Mouse (Mus musculus) MEL (cell line): ENCODE data around the gene Syt17. TPM values are rescaled to one million over a fixed set of nuclear protein-coding genes. Genes with fewer than 3 reads are reported as not detected.

Source experiments
- DNase-seq: peaks from one replicate; pipeline ENCODE4 v3.0.0; 2011; ENCODE audit warnings: low read depth, low spot score
- H3K27ac ChIP-seq: 2 replicates; pipeline ENCODE4 v1.5.1; 2012; ENCODE audit warnings: low read depth, mild to moderate bottlenecking, control low read depth, low read length, moderate library complexity; ENCODE audit not compliant: control insufficient read depth
- H3K27me3 ChIP-seq, 2 experiments: fragments of 150-350 bp in 1 of 2; sonication (generic) in 1 of 2; 2 replicates each; pipeline ENCODE4 v1.6.1; 2012; ENCODE audit warnings: low read length in 2 of 2, mild to moderate bottlenecking in 2 of 2, improper control_type of control experiment in 1 of 2, moderate library complexity in 1 of 2; ENCODE audit not compliant: insufficient read depth in 2 of 2, control insufficient read depth in 1 of 2
- H3K36me3 ChIP-seq, 2 experiments: 2 replicates each; pipeline ENCODE4 v1.6.1; 2012 to 2014; ENCODE audit warnings: low read length in 2 of 2, improper control_type of control experiment in 1 of 2, inconsistent platforms in 1 of 2, mild to moderate bottlenecking in 1 of 2; ENCODE audit not compliant: insufficient read depth in 2 of 2, control insufficient read depth in 1 of 2
- H3K4me1 ChIP-seq, 2 experiments: fragments of 150-350 bp in 1 of 2; sonication (generic) in 1 of 2; 2 replicates each; pipeline ENCODE4 v1.6.1; 2012; ENCODE audit warnings: low read length in 2 of 2, improper control_type of control experiment in 1 of 2, mild to moderate bottlenecking in 1 of 2; ENCODE audit not compliant: insufficient read depth in 2 of 2, control insufficient read depth in 1 of 2
- H3K4me3 ChIP-seq, 2 experiments: fragments of 150-350 bp in 1 of 2; sonication (generic) in 1 of 2; 2 replicates each; pipeline ENCODE4 v1.5.1; 2012; ENCODE audit warnings: low read depth in 2 of 2, low read length in 2 of 2, mild to moderate bottlenecking in 2 of 2, moderate library complexity in 2 of 2, control low read depth in 1 of 2, improper control_type of control experiment in 1 of 2; ENCODE audit not compliant: control insufficient read depth in 1 of 2, insufficient read depth in 1 of 2
- H3K79me2 ChIP-seq: 2 replicates; pipeline ENCODE4 v1.6.1; 2012; ENCODE audit warnings: mild to moderate bottlenecking, low read length, moderate library complexity; ENCODE audit not compliant: control insufficient read depth, poor library complexity, insufficient read depth
- H3K9ac ChIP-seq: 2 replicates; pipeline ENCODE4 v1.6.1; 2012; ENCODE audit warnings: low read depth, mild to moderate bottlenecking, control low read depth, low read length, moderate library complexity; ENCODE audit not compliant: control insufficient read depth, poor library complexity, severe bottlenecking
- H3K9me3 ChIP-seq: fragments of 150-350 bp; sonication (generic); replicated peaks from 2 replicates; pipeline ENCODE4 v1.6.1; 2012; ENCODE audit warnings: mild to moderate bottlenecking, low read length, improper control_type of control experiment, moderate library complexity; ENCODE audit not compliant: insufficient read depth
- CHD1 ChIP-seq: IDR thresholded peaks from 2 replicates; pipeline ENCODE4 v1.6.1; 2012; ENCODE audit warnings: low read depth, mild to moderate bottlenecking, inconsistent platforms, low read length, improper control_type of control experiment
- CHD2 ChIP-seq: IDR thresholded peaks from 2 replicates; pipeline ENCODE4 v1.6.1; 2011; ENCODE audit warnings: low read length, improper control_type of control experiment
- CTCF ChIP-seq, 3 experiments: IDR thresholded peaks in 2 of 3; conservative IDR thresholded peaks in 1 of 3; 2 replicates each; pipeline ENCODE4 v1.5.1; 2011 to 2012; ENCODE audit warnings: low read length in 3 of 3, low read depth in 2 of 3, mild to moderate bottlenecking in 2 of 3, improper control_type of control experiment in 1 of 3, inconsistent platforms in 1 of 3, mixed read lengths in 1 of 3, moderate library complexity in 1 of 3; ENCODE audit not compliant: control insufficient read depth in 1 of 3, insufficient read depth in 1 of 3, poor library complexity in 1 of 3, severe bottlenecking in 1 of 3
- EP300 ChIP-seq, 2 experiments: IDR thresholded peaks; 2 replicates each; pipeline ENCODE4 v1.6.1; 2011; ENCODE audit warnings: improper control_type of control experiment in 2 of 2, low read length in 2 of 2, low read depth in 1 of 2, mild to moderate bottlenecking in 1 of 2
- GATA1 ChIP-seq: IDR thresholded peaks from 2 replicates; pipeline ENCODE4 v1.6.1; 2011; ENCODE audit warnings: low read depth, low read length, improper control_type of control experiment
- JUND ChIP-seq: IDR thresholded peaks from 2 replicates; pipeline ENCODE4 v1.6.1; 2011; ENCODE audit warnings: low read depth, mild to moderate bottlenecking, improper control_type of control experiment, low read length
- MAZ ChIP-seq: IDR thresholded peaks from 2 replicates; pipeline ENCODE4 v1.6.1; 2012; ENCODE audit warnings: low read depth, mild to moderate bottlenecking, inconsistent platforms, low read length, improper control_type of control experiment
- MEF2A ChIP-seq: IDR thresholded peaks from 2 replicates; pipeline ENCODE4 v1.6.1; 2014; ENCODE audit warnings: low read depth, mild to moderate bottlenecking, inconsistent platforms, low read length, improper control_type of control experiment; ENCODE audit not compliant: poor library complexity, insufficient replicate concordance, severe bottlenecking; ENCODE audit errors: extremely low read depth
- MXI1 ChIP-seq: IDR thresholded peaks from 2 replicates; pipeline ENCODE4 v1.6.1; 2011; ENCODE audit warnings: mild to moderate bottlenecking, low read depth, low read length, improper control_type of control experiment
- MYB ChIP-seq: IDR thresholded peaks from 2 replicates; pipeline ENCODE4 v1.6.1; 2011; ENCODE audit warnings: mild to moderate bottlenecking, low read depth, low read length, improper control_type of control experiment
- NELFE ChIP-seq: IDR thresholded peaks from 2 replicates; pipeline ENCODE4 v1.6.1; 2011; ENCODE audit warnings: low read depth, low read length, improper control_type of control experiment
- NRF1 ChIP-seq: IDR thresholded peaks from 2 replicates; pipeline ENCODE4 v1.6.1; 2014; ENCODE audit warnings: low read depth, mild to moderate bottlenecking, inconsistent platforms, low read length, improper control_type of control experiment, moderate library complexity; ENCODE audit not compliant: poor library complexity, insufficient read depth, severe bottlenecking
- POLR2A ChIP-seq, 2 experiments: IDR thresholded peaks; 2 replicates each; pipeline ENCODE4 v1.6.1; 2011 to 2012; ENCODE audit warnings: low read length in 2 of 2, mild to moderate bottlenecking in 2 of 2, control low read depth in 1 of 2, improper control_type of control experiment in 1 of 2, low read depth in 1 of 2, moderate library complexity in 1 of 2; ENCODE audit not compliant: control insufficient read depth in 1 of 2, insufficient read depth in 1 of 2, poor library complexity in 1 of 2
- POLR2AphosphoS2 ChIP-seq: IDR thresholded peaks from 2 replicates; pipeline ENCODE4 v1.6.1; 2011; ENCODE audit warnings: low read length, improper control_type of control experiment
- SIN3A ChIP-seq: IDR thresholded peaks from 2 replicates; pipeline ENCODE4 v1.6.1; 2012; ENCODE audit warnings: low read length, improper control_type of control experiment, inconsistent platforms
- SMC3 ChIP-seq: IDR thresholded peaks from 2 replicates; pipeline ENCODE4 v1.6.1; 2011; ENCODE audit warnings: low read depth, low read length, improper control_type of control experiment
- TBP ChIP-seq: IDR thresholded peaks from 2 replicates; pipeline ENCODE4 v1.8.0; 2011; ENCODE audit warnings: low read depth, low read length, improper control_type of control experiment
- USF1 ChIP-seq: IDR thresholded peaks from 2 replicates; pipeline ENCODE4 v1.6.1; 2014; ENCODE audit warnings: low read depth, mild to moderate bottlenecking, inconsistent platforms, low read length, improper control_type of control experiment, moderate library complexity
- ZC3H11A ChIP-seq: IDR thresholded peaks from 2 replicates; pipeline ENCODE4 v1.6.1; 2012; ENCODE audit warnings: low read depth, mild to moderate bottlenecking, inconsistent platforms, low read length, improper control_type of control experiment
- ZKSCAN1 ChIP-seq: IDR thresholded peaks from 2 replicates; pipeline ENCODE4 v1.6.1; 2012; ENCODE audit warnings: low read depth, mild to moderate bottlenecking, inconsistent platforms, low read length, improper control_type of control experiment, moderate library complexity
- polyA plus RNA-seq, 2 experiments: library from polyadenylated mRNA; stranded (reverse) in 1 of 2; unstranded in 1 of 2; fragments of >175 nt in 1 of 2; fragments of >200 nt in 1 of 2; gene quantifications; 2 replicates each; pipeline versions ENCODE4 v1.2.1 to v1.2.4; 2012; ENCODE audit warnings: low replicate concordance in 2 of 2, low read depth in 1 of 2; ENCODE audit not compliant: insufficient read length in 2 of 2, insufficient read depth in 1 of 2, missing spikeins in 1 of 2
- total RNA-seq: library from RNA; depleted of rRNA; stranded (reverse); fragments of 300-350 nt; gene quantifications from 2 replicates; pipeline ENCODE4 v1.2.3, GENCODE M21; 2012

The Syt17 gene
- total and polyA plus RNA-seq, 3 experiments: not detected

GRCm38 (mm10) chr7:118369705-118370104, 78.3 kb downstream of the Syt17 start:
- Histone ChIP-seq H3K9me3 (no peaks in the 10 kb centered on the region), H3K36me3 (no peaks in the 10 kb centered on the region), H3K79me2 (no peaks in the 10 kb centered on the region), H3K27ac (no peak overlapping the region), H3K9ac (no peak overlapping the region), H3K4me3 (no peak overlapping the region), H3K4me1 (no peaks in the 10 kb centered on the region), H3K27me3 (no peaks in the 10 kb centered on the region)
- TF ChIP-seq CTCF (IDR thresholded peaks at IDR 0.05 in 2 of 3, conservative IDR thresholded peaks at IDR 0.05 in 1 of 3; ENCODE audit: control insufficient read depth in 1 of 3, insufficient read depth in 1 of 3, low read depth in 2 of 3, low read length in 3 of 3, poor library complexity in 1 of 3, severe bottlenecking in 1 of 3): no peak
- no peak for DNase-seq

- no peaks in the 10 kb centered on the region for H3K79me2 ChIP-seq
- no peak overlapping the region for H3K4me3 ChIP-seq
- H3K36me3 ChIP-seq: no peaks in the 10 kb centered on the region
- no peak overlapping the region for H3K27ac ChIP-seq
- H3K4me1 ChIP-seq: no peaks in the 10 kb centered on the region
- no peaks in the 10 kb centered on the region for H3K27me3 ChIP-seq
- DNase-seq: no peak
- TF ChIP-seq SIN3A: no peak
- no peak for TF ChIP-seq MYB
- TF ChIP-seq GATA1: no peak
- TF ChIP-seq POLR2AphosphoS2: no peak
- no peak for TF ChIP-seq MEF2A
- no peak for TF ChIP-seq TBP
- TF ChIP-seq USF1: no peak
- TF ChIP-seq NRF1: no peak
- no peak for TF ChIP-seq SMC3
- TF ChIP-seq EP300 (IDR thresholded peaks at IDR 0.05; ENCODE audit: low read depth in 1 of 2, low read length in 2 of 2): no peak
- TF ChIP-seq POLR2A (IDR thresholded peaks at IDR 0.05; ENCODE audit: control insufficient read depth in 1 of 2, insufficient read depth in 1 of 2, low read depth in 1 of 2, low read length in 2 of 2, poor library complexity in 1 of 2): no peak
- TF ChIP-seq CHD2: no peak
- no peak for TF ChIP-seq ZKSCAN1
- no peak for TF ChIP-seq ZC3H11A
- TF ChIP-seq MXI1: no peak
- no peak overlapping the region for H3K9ac ChIP-seq
- H3K9me3 ChIP-seq: no peaks in the 10 kb centered on the region
Observed at GRCm38 (mm10) chr7:118365902-118366301, 82.1 kb downstream of the Syt17 start.

GRCm38 (mm10) chr7:118365251-118365650, 82.8 kb downstream of the Syt17 start:
- Histone ChIP-seq H3K4me3 (no peak overlapping the region), H3K36me3 (no peaks in the 10 kb centered on the region), H3K4me1 (no peaks in the 10 kb centered on the region), H3K9me3 (no peaks in the 10 kb centered on the region), H3K27ac (no peak overlapping the region), H3K79me2 (no peaks in the 10 kb centered on the region), H3K9ac (no peak overlapping the region)
- no peak for DNase-seq
- TF ChIP-seq USF1 (no peak), MAZ (no peak), NELFE (no peak), SIN3A (no peak), JUND (no peak), CHD1 (no peak)
- TF ChIP-seq, all 39 proteins: peak for 0
- no peaks in the 10 kb centered on the region for H3K27me3 ChIP-seq
